Mouse (Mus musculus) lung, adult 2 months (tissue): ENCODE results near the gene Arhgef19.

Experiments
- CTCF ChIP-seq: fragments of 200-500 bp; IDR thresholded peaks from 2 replicates; pipeline ENCODE4 v1.5.1; 2011; ENCODE audit warnings: mild to moderate bottlenecking, low read length, control low read depth; ENCODE audit not compliant: insufficient read depth
- POLR2A ChIP-seq: fragments of 200-500 bp; IDR thresholded peaks from 2 replicates; pipeline ENCODE4 v1.6.1; 2011; ENCODE audit warnings: low read depth, mild to moderate bottlenecking, control low read depth, low read length, borderline replicate concordance; ENCODE audit errors: extremely low read depth

GRCm38 (mm10) chr4:141242651-141243241 is 3.4 kb downstream of the Arhgef19 start:
- TF ChIP-seq CTCF (no peak), POLR2A (0 out of 2 replicates have a peak, but pooled peaks have one; percentile 5)
